Mouse (Mus musculus): ENCODE data around the gene Dact3. TPM values are rescaled to one million over a fixed set of nuclear protein-coding genes. Genes with fewer than 3 reads are reported as not detected.

The Dact3 gene
- polyA plus RNA-seq (2011; ENCODE audit: insufficient read depth, insufficient read length, low read depth, missing spikeins) = 19.2 and 20.8 TPM in 2 replicates

- no peaks in the 10 kb centered on the region for H3K27me3 ChIP-seq (ENCODE audit: control insufficient read depth, insufficient read depth, low read length, poor library complexity, severe bottlenecking)
- H3K4me1 ChIP-seq (ENCODE audit: control insufficient read depth, insufficient read depth, low read length) = no peaks in the 10 kb centered on the region
- peak within 1 kb of the TSS; percentile 71 for H3K27ac ChIP-seq (ENCODE audit: insufficient read depth, low read length)
- peak within 1 kb of the TSS; percentile 80 for H3K9ac ChIP-seq (ENCODE audit: low read depth, poor library complexity, severe bottlenecking)
- TF ChIP-seq EP300 (IDR thresholded peaks at IDR 0.05; ENCODE audit: insufficient read depth, low read depth, low read length) (no peak), CTCF (IDR thresholded peaks at IDR 0.05; ENCODE audit: low read depth, low read length) (no peak), POLR2A (IDR thresholded peaks at IDR 0.05; ENCODE audit: insufficient read depth, low read length) (no peak)
- H3K36me3 ChIP-seq (ENCODE audit: control insufficient read depth, insufficient read depth, low read length, poor library complexity, severe bottlenecking) = no peaks in the 10 kb centered on the region
- peak within 1 kb of the TSS; percentile 86 for H3K4me3 ChIP-seq (ENCODE audit: low read depth, low read length)
- no peaks in the 10 kb centered on the region for H3K9me3 ChIP-seq (replicated peaks; ENCODE audit: control insufficient read depth, insufficient read depth, low read length, poor library complexity, severe bottlenecking)
These were observed at the start of gene Dact3 for GRCm38 (mm10) chr7:16875310-16875325. TSS of gene Dact3 (plus strand) at chr7:16875317.

- H3K27me3 ChIP-seq (ENCODE audit: control insufficient read depth, insufficient read depth, low read length, poor library complexity, severe bottlenecking) = no peaks in the 10 kb centered on the region
- peaks cover 4% of the 10 kb centered on the region for H3K36me3 ChIP-seq (ENCODE audit: control insufficient read depth, insufficient read depth, low read length, poor library complexity, severe bottlenecking)
- TF ChIP-seq POLR2A (IDR thresholded peaks at IDR 0.05; ENCODE audit: insufficient read depth, low read length) = no peak
- TF ChIP-seq CTCF (IDR thresholded peaks at IDR 0.05; ENCODE audit: low read depth, low read length) = peak; percentile 1
- no peak for TF ChIP-seq EP300 (IDR thresholded peaks at IDR 0.05; ENCODE audit: insufficient read depth, low read depth, low read length)
- no peak overlapping the region for H3K9ac ChIP-seq (ENCODE audit: low read depth, poor library complexity, severe bottlenecking)
- H3K4me1 ChIP-seq (ENCODE audit: control insufficient read depth, insufficient read depth, low read length) = no peaks in the 10 kb centered on the region
- H3K4me3 ChIP-seq (ENCODE audit: low read depth, low read length) = no peak overlapping the region
- no peak overlapping the region for H3K27ac ChIP-seq (ENCODE audit: insufficient read depth, low read length)
- no peaks in the 10 kb centered on the region for H3K9me3 ChIP-seq (replicated peaks; ENCODE audit: control insufficient read depth, insufficient read depth, low read length, poor library complexity, severe bottlenecking)
These were observed 49.3 kb upstream of the Dact3 start for GRCm38 (mm10) chr7:16825785-16826184.

GRCm38 (mm10) chr7:16826571-16826970 is 48.5 kb upstream of the Dact3 start:
- Histone ChIP-seq H3K27ac (ENCODE audit: insufficient read depth, low read length) (no peak overlapping the region), H3K27me3 (ENCODE audit: control insufficient read depth, insufficient read depth, low read length, poor library complexity, severe bottlenecking) (no peaks in the 10 kb centered on the region), H3K36me3 (ENCODE audit: control insufficient read depth, insufficient read depth, low read length, poor library complexity, severe bottlenecking) (peaks cover 8% of the 10 kb centered on the region), H3K9ac (ENCODE audit: low read depth, poor library complexity, severe bottlenecking) (no peak overlapping the region), H3K9me3 (replicated peaks; ENCODE audit: control insufficient read depth, insufficient read depth, low read length, poor library complexity, severe bottlenecking) (no peaks in the 10 kb centered on the region), H3K4me1 (ENCODE audit: control insufficient read depth, insufficient read depth, low read length) (no peaks in the 10 kb centered on the region), H3K4me3 (ENCODE audit: low read depth, low read length) (no peak overlapping the region)
- TF ChIP-seq POLR2A (IDR thresholded peaks at IDR 0.05; ENCODE audit: insufficient read depth, low read length) = no peak
- TF ChIP-seq CTCF (IDR thresholded peaks at IDR 0.05; ENCODE audit: low read depth, low read length) = no peak
- no peak for TF ChIP-seq EP300 (IDR thresholded peaks at IDR 0.05; ENCODE audit: insufficient read depth, low read depth, low read length)

GRCm38 (mm10) chr7:16827274-16827673 is 47.8 kb upstream of the Dact3 start:
- TF ChIP-seq CTCF (IDR thresholded peaks at IDR 0.05; ENCODE audit: low read depth, low read length) = no peak
- TF ChIP-seq POLR2A (IDR thresholded peaks at IDR 0.05; ENCODE audit: insufficient read depth, low read length) = no peak
- TF ChIP-seq EP300 (IDR thresholded peaks at IDR 0.05; ENCODE audit: insufficient read depth, low read depth, low read length) = no peak
- no peak overlapping the region for H3K9ac ChIP-seq (ENCODE audit: low read depth, poor library complexity, severe bottlenecking)

GRCm38 (mm10) chr7:16830449-16830848 is 44.7 kb upstream of the Dact3 start:
- peaks cover 14% of the 10 kb centered on the region for H3K36me3 ChIP-seq (ENCODE audit: control insufficient read depth, insufficient read depth, low read length, poor library complexity, severe bottlenecking)
- H3K9me3 ChIP-seq (replicated peaks; ENCODE audit: control insufficient read depth, insufficient read depth, low read length, poor library complexity, severe bottlenecking) = no peaks in the 10 kb centered on the region
- H3K27ac ChIP-seq (ENCODE audit: insufficient read depth, low read length) = no peak overlapping the region

More at GRCm38 (mm10) chr7:16827274-16827673, 47.8 kb upstream of the Dact3 start:
- Histone ChIP-seq H3K4me3 (ENCODE audit: low read depth, low read length) (no peak overlapping the region), H3K27me3 (ENCODE audit: control insufficient read depth, insufficient read depth, low read length, poor library complexity, severe bottlenecking) (no peaks in the 10 kb centered on the region), H3K4me1 (ENCODE audit: control insufficient read depth, insufficient read depth, low read length) (no peaks in the 10 kb centered on the region), H3K36me3 (ENCODE audit: control insufficient read depth, insufficient read depth, low read length, poor library complexity, severe bottlenecking) (peaks cover 8% of the 10 kb centered on the region), H3K27ac (ENCODE audit: insufficient read depth, low read length) (no peak overlapping the region), H3K9me3 (replicated peaks; ENCODE audit: control insufficient read depth, insufficient read depth, low read length, poor library complexity, severe bottlenecking) (no peaks in the 10 kb centered on the region)

GRCm38 (mm10) chr7:16837916-16838803 is 37.0 kb upstream of the Dact3 start:
- Histone ChIP-seq H3K9ac (ENCODE audit: low read depth, poor library complexity, severe bottlenecking) (no peak overlapping the region), H3K4me3 (ENCODE audit: low read depth, low read length) (no peak overlapping the region), H3K36me3 (ENCODE audit: control insufficient read depth, insufficient read depth, low read length, poor library complexity, severe bottlenecking) (peaks cover 13% of the 10 kb centered on the region), H3K9me3 (replicated peaks; ENCODE audit: control insufficient read depth, insufficient read depth, low read length, poor library complexity, severe bottlenecking) (no peaks in the 10 kb centered on the region), H3K4me1 (ENCODE audit: control insufficient read depth, insufficient read depth, low read length) (no peaks in the 10 kb centered on the region), H3K27me3 (ENCODE audit: control insufficient read depth, insufficient read depth, low read length, poor library complexity, severe bottlenecking) (no peaks in the 10 kb centered on the region), H3K27ac (ENCODE audit: insufficient read depth, low read length) (no peak overlapping the region)
- TF ChIP-seq CTCF (IDR thresholded peaks at IDR 0.05; ENCODE audit: low read depth, low read length) = no peak
- TF ChIP-seq POLR2A (IDR thresholded peaks at IDR 0.05; ENCODE audit: insufficient read depth, low read length) = no peak
- TF ChIP-seq EP300 (IDR thresholded peaks at IDR 0.05; ENCODE audit: insufficient read depth, low read depth, low read length) = no peak

More at GRCm38 (mm10) chr7:16830449-16830848, 44.7 kb upstream of the Dact3 start:
- no peak overlapping the region for H3K9ac ChIP-seq (ENCODE audit: low read depth, poor library complexity, severe bottlenecking)
- H3K4me3 ChIP-seq (ENCODE audit: low read depth, low read length) = no peak overlapping the region
- H3K4me1 ChIP-seq (ENCODE audit: control insufficient read depth, insufficient read depth, low read length) = no peaks in the 10 kb centered on the region
- TF ChIP-seq POLR2A (IDR thresholded peaks at IDR 0.05; ENCODE audit: insufficient read depth, low read length) (no peak), CTCF (IDR thresholded peaks at IDR 0.05; ENCODE audit: low read depth, low read length) (no peak), EP300 (IDR thresholded peaks at IDR 0.05; ENCODE audit: insufficient read depth, low read depth, low read length) (no peak)
- H3K27me3 ChIP-seq (ENCODE audit: control insufficient read depth, insufficient read depth, low read length, poor library complexity, severe bottlenecking) = no peaks in the 10 kb centered on the region
